Mouse (Mus musculus): ENCODE measurements at regions not wholly inside any gene's neighbourhood (a gene's known extent, or its start where the extent isn't known, plus 50 kb on each side); places are given as distances from the start of the nearest gene placed in this dataset.

GRCm38 (mm10) chr7:121589088-121589605 is 117.9 kb downstream of the Usp31 start:
- DNase-seq: peak; percentile 89

GRCm38 (mm10) chr7:121587713-121588112 is 119.3 kb downstream of the Usp31 start:
- no peak for DNase-seq

GRCm38 (mm10) chr7:121585721-121586120 is 121.3 kb downstream of the Usp31 start:
- peak; percentile 77 for DNase-seq

GRCm38 (mm10) chr7:121579497-121579896 is 127.6 kb downstream of the Usp31 start:
- no peak for DNase-seq

GRCm38 (mm10) chr7:121572681-121573335 is 134.2 kb downstream of the Usp31 start:
- peak; percentile 52 for DNase-seq

GRCm38 (mm10) chr7:121571741-121572140 is 135.3 kb downstream of the Usp31 start:
- peak; percentile 91 for DNase-seq

GRCm38 (mm10) chr7:121571292-121571691 is 135.8 kb downstream of the Usp31 start:
- peak; percentile 67 for DNase-seq

- DNase-seq: no peak
Measured at GRCm38 (mm10) chr7:121569248-121569647, 137.8 kb downstream of the Usp31 start.

GRCm38 (mm10) chr7:121568064-121568463 is 139.0 kb downstream of the Usp31 start:
- no peak for DNase-seq

- DNase-seq: peak; percentile 76
Measured at GRCm38 (mm10) chr7:121563526-121563925, 143.5 kb downstream of the Usp31 start.

GRCm38 (mm10) chr7:121555420-121555819 is 151.6 kb downstream of the Usp31 start:
- DNase-seq: peak; percentile 37

All from retina, postnatal 1 day (tissue).